Mouse (Mus musculus): ENCODE results near the gene Rbm8a. TPM values are rescaled to one million over a fixed set of nuclear protein-coding genes. Genes with fewer than 3 reads are reported as not detected.

The Rbm8a gene
- 10 to 100 TPM; 19.9 to 29.7 TPM for total RNA-seq (2021)
- long read RNA-seq, experiment 1, transcript Rbm8a-202 (6 exons, 2,604 nt): minor isoform, 20 of 56 reads
- long read RNA-seq, experiment 1, transcript Rbm8a-201 (6 exons, 2,608 nt): major isoform, 22 of 56 reads
- long read RNA-seq, experiment 1, partial matches to known transcripts: 5 of 56 reads
- long read RNA-seq, experiment 1, other reads (novel, unspliced or antisense): 6 of 56 reads
- long read RNA-seq, experiment 2, transcript Rbm8a-202 (6 exons, 2,604 nt): minor isoform, 21 of 60 reads
- long read RNA-seq, experiment 2, transcript Rbm8a-201 (6 exons, 2,608 nt): major isoform, 30 of 60 reads
- long read RNA-seq, experiment 2, partial matches to known transcripts: 1 of 60 reads
- long read RNA-seq, experiment 2, other reads (novel, unspliced or antisense): 8 of 60 reads

GRCm38 (mm10) chr3:96629729-96630600 is at the start of gene Rbm8a:
Gene Rbm8a (plus strand): TSS chr3:96629933.
- DNase-seq: peak; percentile 93 to 95
- intact Hi-C loops (cut with DNase I): no loop called here

GRCm38 (mm10) chr3:96581141-96581540 is 48.6 kb upstream of the Rbm8a start:
- no peak for DNase-seq
- intact Hi-C loops (cut with DNase I): loop anchor here (5.0 kb wide), 1 partner anchor 56 kb away; the partner anchor contains the start of genes Gm42957 and Pex11b

GRCm38 (mm10) chr3:96581771-96582515 is 47.8 kb upstream of the Rbm8a start:
- intact Hi-C loops (cut with DNase I): loop anchor here (5.0 kb wide), 1 partner anchor 55 kb away; the partner anchor contains the start of genes Gm42957 and Pex11b
- no peak for DNase-seq

GRCm38 (mm10) chr3:96583386-96583785 is 46.3 kb upstream of the Rbm8a start:
- no peak for DNase-seq
- intact Hi-C loops (cut with DNase I): loop anchor here (5.0 kb wide), 1 partner anchor 54 kb away; the partner anchor contains the start of genes Gm42957 and Pex11b

- intact Hi-C loops (cut with DNase I): no loop called here
- no peak for DNase-seq
These were observed 39.1 kb upstream of the Rbm8a start for GRCm38 (mm10) chr3:96590657-96591056.

GRCm38 (mm10) chr3:96593374-96593773 is 36.4 kb upstream of the Rbm8a start:
- no peak for DNase-seq
- intact Hi-C loops (cut with DNase I): no loop called here

- intact Hi-C loops (cut with DNase I): no loop called here
- peak; percentile 90 to 92 for DNase-seq
These were observed 35.8 kb upstream of the Rbm8a start, which contains the start of gene Polr3gl for GRCm38 (mm10) chr3:96593790-96594560. Gene Polr3gl (minus strand): TSS chr3:96594181.

GRCm38 (mm10) chr3:96594851-96595250 is 34.9 kb upstream of the Rbm8a start:
- no peak for DNase-seq
- intact Hi-C loops (cut with DNase I): loop anchor here (5.0 kb wide), 1 partner anchor 42 kb away; the partner anchor contains the start of genes Gm42957 and Pex11b

GRCm38 (mm10) chr3:96595661-96596060 is 34.1 kb upstream of the Rbm8a start:
- DNase-seq: no peak
- intact Hi-C loops (cut with DNase I): loop anchor here (5.0 kb wide), 1 partner anchor 42 kb away; the partner anchor contains the start of genes Gm42957 and Pex11b

- peak in 1 of 2 experiments; percentile 43 for DNase-seq
- intact Hi-C loops (cut with DNase I): loop anchor here (5.0 kb wide), 1 partner anchor 41 kb away; the partner anchor contains the start of genes Gm42957 and Pex11b
These were observed 33.5 kb upstream of the Rbm8a start, which contains the start of gene Ankrd34a for GRCm38 (mm10) chr3:96596228-96596707. Gene Ankrd34a (plus strand): TSS chr3:96596636.

GRCm38 (mm10) chr3:96596855-96597254 is 32.9 kb upstream of the Rbm8a start:
- DNase-seq: no peak

GRCm38 (mm10) chr3:96597435-96597891 is 32.3 kb upstream of the Rbm8a start:
- intact Hi-C loops (cut with DNase I): loop anchor here (5.0 kb wide), 1 partner anchor 40 kb away; the partner anchor contains the start of genes Gm42957 and Pex11b
- DNase-seq: no peak

More at GRCm38 (mm10) chr3:96596855-96597254, 32.9 kb upstream of the Rbm8a start:
- intact Hi-C loops (cut with DNase I): loop anchor here (5.0 kb wide), 1 partner anchor 40 kb away; the partner anchor contains the start of genes Gm42957 and Pex11b

- intact Hi-C loops (cut with DNase I): loop anchor here (5.0 kb wide), 1 partner anchor 39 kb away; the partner anchor contains the start of genes Gm42957 and Pex11b
- DNase-seq: peak; percentile 64 to 66
These were observed 31.3 kb upstream of the Rbm8a start for GRCm38 (mm10) chr3:96598156-96599068.

GRCm38 (mm10) chr3:96599069-96599393 is 30.7 kb upstream of the Rbm8a start:
- DNase-seq: no peak
- intact Hi-C loops (cut with DNase I): loop anchor here (5.0 kb wide), 1 partner anchor 38 kb away; the partner anchor contains the start of genes Gm42957 and Pex11b

GRCm38 (mm10) chr3:96599411-96599810 is 30.3 kb upstream of the Rbm8a start:
- DNase-seq: no peak
- intact Hi-C loops (cut with DNase I): loop anchor here (5.0 kb wide), 1 partner anchor 38 kb away; the partner anchor contains the start of genes Gm42957 and Pex11b

GRCm38 (mm10) chr3:96600639-96601250 is 29.0 kb upstream of the Rbm8a start, which contains the start of gene Lix1l:
Gene Lix1l (plus strand): TSS chr3:96601149.
- intact Hi-C loops (cut with DNase I): no loop called here

More at GRCm38 (mm10) chr3:96600639-96601250, 29.0 kb upstream of the Rbm8a start, which contains the start of gene Lix1l:
- DNase-seq: peak; percentile 90 to 93

All from gastrocnemius, postnatal 36 days (tissue).